Mouse (Mus musculus): ENCODE results near the gene Mta1. TPM values are rescaled to one million over a fixed set of nuclear protein-coding genes. Genes with fewer than 3 reads are reported as not detected.

Gene Mta1
- polyA plus RNA-seq, 1 experiment: 100 TPM

- H3K27me3 ChIP-seq (ENCODE audit: control insufficient read depth, insufficient read depth, low read length, poor library complexity, severe bottlenecking): no peaks in the 10 kb centered on the region
- no peak for TF ChIP-seq POLR2A (IDR thresholded peaks at IDR 0.05; ENCODE audit: insufficient read depth, low read length)
- no peak for TF ChIP-seq CTCF (IDR thresholded peaks at IDR 0.05; ENCODE audit: low read depth, low read length)
- no peak for TF ChIP-seq EP300 (IDR thresholded peaks at IDR 0.05; ENCODE audit: insufficient read depth, low read depth, low read length)
- H3K27ac ChIP-seq (ENCODE audit: insufficient read depth, low read length): no peak overlapping the region
- H3K4me3 ChIP-seq (ENCODE audit: low read depth, low read length): no peak overlapping the region
- peaks cover 36% of the 10 kb centered on the region for H3K36me3 ChIP-seq (ENCODE audit: control insufficient read depth, insufficient read depth, low read length, poor library complexity, severe bottlenecking)
- H3K9ac ChIP-seq (ENCODE audit: low read depth, poor library complexity, severe bottlenecking): no peak overlapping the region
- H3K9me3 ChIP-seq (replicated peaks; ENCODE audit: control insufficient read depth, insufficient read depth, low read length, poor library complexity, severe bottlenecking): no peaks in the 10 kb centered on the region
- H3K4me1 ChIP-seq (ENCODE audit: control insufficient read depth, insufficient read depth, low read length): no peaks in the 10 kb centered on the region
Measured at GRCm38 (mm10) chr12:113133861-113134403, 35.9 kb downstream of the Mta1 start.

GRCm38 (mm10) chr12:113134502-113134901 is 36.4 kb downstream of the Mta1 start:
- Histone ChIP-seq H3K9me3 (replicated peaks; ENCODE audit: control insufficient read depth, insufficient read depth, low read length, poor library complexity, severe bottlenecking) (no peaks in the 10 kb centered on the region), H3K4me3 (ENCODE audit: low read depth, low read length) (no peak overlapping the region), H3K27ac (ENCODE audit: insufficient read depth, low read length) (no peak overlapping the region), H3K4me1 (ENCODE audit: control insufficient read depth, insufficient read depth, low read length) (no peaks in the 10 kb centered on the region), H3K36me3 (ENCODE audit: control insufficient read depth, insufficient read depth, low read length, poor library complexity, severe bottlenecking) (peaks cover 34% of the 10 kb centered on the region), H3K27me3 (ENCODE audit: control insufficient read depth, insufficient read depth, low read length, poor library complexity, severe bottlenecking) (no peaks in the 10 kb centered on the region), H3K9ac (ENCODE audit: low read depth, poor library complexity, severe bottlenecking) (no peak overlapping the region)
- TF ChIP-seq POLR2A (IDR thresholded peaks at IDR 0.05; ENCODE audit: insufficient read depth, low read length): no peak
- no peak for TF ChIP-seq EP300 (IDR thresholded peaks at IDR 0.05; ENCODE audit: insufficient read depth, low read depth, low read length)
- no peak for TF ChIP-seq CTCF (IDR thresholded peaks at IDR 0.05; ENCODE audit: low read depth, low read length)

- no peak for TF ChIP-seq POLR2A (IDR thresholded peaks at IDR 0.05; ENCODE audit: insufficient read depth, low read length)
Measured at GRCm38 (mm10) chr12:113135401-113135800, 37.3 kb downstream of the Mta1 start.

GRCm38 (mm10) chr12:113136492-113137020 is 38.5 kb downstream of the Mta1 start:
- no peak overlapping the region for H3K27ac ChIP-seq (ENCODE audit: insufficient read depth, low read length)
- H3K27me3 ChIP-seq (ENCODE audit: control insufficient read depth, insufficient read depth, low read length, poor library complexity, severe bottlenecking): no peaks in the 10 kb centered on the region
- no peak overlapping the region for H3K9ac ChIP-seq (ENCODE audit: low read depth, poor library complexity, severe bottlenecking)
- no peaks in the 10 kb centered on the region for H3K9me3 ChIP-seq (replicated peaks; ENCODE audit: control insufficient read depth, insufficient read depth, low read length, poor library complexity, severe bottlenecking)
- TF ChIP-seq POLR2A (IDR thresholded peaks at IDR 0.05; ENCODE audit: insufficient read depth, low read length): no peak
- TF ChIP-seq EP300 (IDR thresholded peaks at IDR 0.05; ENCODE audit: insufficient read depth, low read depth, low read length): no peak
- no peak for TF ChIP-seq CTCF (IDR thresholded peaks at IDR 0.05; ENCODE audit: low read depth, low read length)
- H3K36me3 ChIP-seq (ENCODE audit: control insufficient read depth, insufficient read depth, low read length, poor library complexity, severe bottlenecking): peaks cover 18% of the 10 kb centered on the region
- no peak overlapping the region for H3K4me3 ChIP-seq (ENCODE audit: low read depth, low read length)
- H3K4me1 ChIP-seq (ENCODE audit: control insufficient read depth, insufficient read depth, low read length): no peaks in the 10 kb centered on the region

More at GRCm38 (mm10) chr12:113135401-113135800, 37.3 kb downstream of the Mta1 start:
- Histone ChIP-seq H3K36me3 (ENCODE audit: control insufficient read depth, insufficient read depth, low read length, poor library complexity, severe bottlenecking) (peaks cover 29% of the 10 kb centered on the region), H3K4me1 (ENCODE audit: control insufficient read depth, insufficient read depth, low read length) (no peaks in the 10 kb centered on the region), H3K27me3 (ENCODE audit: control insufficient read depth, insufficient read depth, low read length, poor library complexity, severe bottlenecking) (no peaks in the 10 kb centered on the region), H3K9me3 (replicated peaks; ENCODE audit: control insufficient read depth, insufficient read depth, low read length, poor library complexity, severe bottlenecking) (no peaks in the 10 kb centered on the region), H3K27ac (ENCODE audit: insufficient read depth, low read length) (no peak overlapping the region), H3K4me3 (ENCODE audit: low read depth, low read length) (no peak overlapping the region), H3K9ac (ENCODE audit: low read depth, poor library complexity, severe bottlenecking) (no peak overlapping the region)

GRCm38 (mm10) chr12:113137260-113138213 is 39.5 kb downstream of the Mta1 start:
- Histone ChIP-seq H3K36me3 (ENCODE audit: control insufficient read depth, insufficient read depth, low read length, poor library complexity, severe bottlenecking) (peaks cover 10% of the 10 kb centered on the region; the same call in 1 of the 2 replicates), H3K9ac (ENCODE audit: low read depth, poor library complexity, severe bottlenecking) (no peak overlapping the region), H3K4me1 (ENCODE audit: control insufficient read depth, insufficient read depth, low read length) (peaks cover 4% of the 10 kb centered on the region), H3K9me3 (replicated peaks; ENCODE audit: control insufficient read depth, insufficient read depth, low read length, poor library complexity, severe bottlenecking) (no peaks in the 10 kb centered on the region), H3K27me3 (ENCODE audit: control insufficient read depth, insufficient read depth, low read length, poor library complexity, severe bottlenecking) (no peaks in the 10 kb centered on the region), H3K27ac (ENCODE audit: insufficient read depth, low read length) (no peak overlapping the region), H3K4me3 (ENCODE audit: low read depth, low read length) (no peak overlapping the region)
- TF ChIP-seq POLR2A (IDR thresholded peaks at IDR 0.05; ENCODE audit: insufficient read depth, low read length) (no peak), CTCF (IDR thresholded peaks at IDR 0.05; ENCODE audit: low read depth, low read length) (no peak), EP300 (IDR thresholded peaks at IDR 0.05; ENCODE audit: insufficient read depth, low read depth, low read length) (no peak)

- no peak for TF ChIP-seq EP300 (IDR thresholded peaks at IDR 0.05; ENCODE audit: insufficient read depth, low read depth, low read length)
- no peak for TF ChIP-seq POLR2A (IDR thresholded peaks at IDR 0.05; ENCODE audit: insufficient read depth, low read length)
- no peak for TF ChIP-seq CTCF (IDR thresholded peaks at IDR 0.05; ENCODE audit: low read depth, low read length)
- Histone ChIP-seq H3K9me3 (replicated peaks; ENCODE audit: control insufficient read depth, insufficient read depth, low read length, poor library complexity, severe bottlenecking) (no peaks in the 10 kb centered on the region), H3K9ac (ENCODE audit: low read depth, poor library complexity, severe bottlenecking) (no peak overlapping the region), H3K4me1 (ENCODE audit: control insufficient read depth, insufficient read depth, low read length) (peaks cover 4% of the 10 kb centered on the region), H3K27ac (ENCODE audit: insufficient read depth, low read length) (no peak overlapping the region), H3K27me3 (ENCODE audit: control insufficient read depth, insufficient read depth, low read length, poor library complexity, severe bottlenecking) (no peaks in the 10 kb centered on the region), H3K4me3 (ENCODE audit: low read depth, low read length) (no peak overlapping the region), H3K36me3 (ENCODE audit: control insufficient read depth, insufficient read depth, low read length, poor library complexity, severe bottlenecking) (peaks cover 10% of the 10 kb centered on the region; the same call in 1 of the 2 replicates)
Measured at GRCm38 (mm10) chr12:113138291-113138690, 40.2 kb downstream of the Mta1 start.
